Mouse (Mus musculus): ENCODE measurements at regions not wholly inside any gene's neighbourhood (a gene's known extent, or its start where the extent isn't known, plus 50 kb on each side); places are given as distances from the start of the nearest gene placed in this dataset.
"Not testable (repeated sequence)": the region's sequence is repeated elsewhere in the genome, so short reads cannot be mapped to it uniquely, and the experiment has no call there.

- Histone ChIP-seq H3K79me2 (ENCODE audit: control insufficient read depth, insufficient read depth) (no peaks in the 10 kb centered on the region), H3ac (ENCODE audit: control insufficient read depth, insufficient read length, low read depth) (no peak overlapping the region), H3K79me3 (ENCODE audit: low read depth) (no peaks in the 10 kb centered on the region), H3K27me3 (ENCODE audit: control insufficient read depth, insufficient read depth, insufficient read length) (no peaks in the 10 kb centered on the region), H3K36me3 (ENCODE audit: control insufficient read depth, insufficient read depth) (no peaks in the 10 kb centered on the region), H3K4me3 (ENCODE audit: insufficient read depth, poor library complexity, severe bottlenecking) (no peak overlapping the region)
- TF ChIP-seq CEBPB (IDR thresholded peaks at IDR 0.05; ENCODE audit: low read depth) (no peak), MYOG (IDR thresholded peaks at IDR 0.05; ENCODE audit: control insufficient read depth, extremely low read depth, insufficient read length) (no peak)
Measured at GRCm38 (mm10) chr6:53207781-53208180, 79.3 kb upstream of the Creb5 start.

- H3K27me3 ChIP-seq (ENCODE audit: control insufficient read depth, insufficient read depth, insufficient read length), result no peaks in the 10 kb centered on the region
- H3ac ChIP-seq (ENCODE audit: control insufficient read depth, insufficient read length, low read depth), result no peak overlapping the region
- H3K36me3 ChIP-seq (ENCODE audit: control insufficient read depth, insufficient read depth), result no peaks in the 10 kb centered on the region
- TF ChIP-seq CTCF (IDR thresholded peaks at IDR 0.05; ENCODE audit: control insufficient read depth, insufficient read depth, insufficient read length), result no peak
- no peak for TF ChIP-seq CEBPB (IDR thresholded peaks at IDR 0.05; ENCODE audit: low read depth)
- no peak for TF ChIP-seq MYOD1 (IDR thresholded peaks at IDR 0.05; ENCODE audit: control insufficient read depth, insufficient read length, low read depth)
- TF ChIP-seq MAX (IDR thresholded peaks at IDR 0.05), result no peak
- no peak for TF ChIP-seq USF1 (IDR thresholded peaks at IDR 0.05; ENCODE audit: low read depth)
- TF ChIP-seq FOSL1 (IDR thresholded peaks at IDR 0.05; ENCODE audit: insufficient read depth, low read length, poor library complexity, severe bottlenecking), result no peak
- no peak for TF ChIP-seq MYOG (IDR thresholded peaks at IDR 0.05; ENCODE audit: control insufficient read depth, extremely low read depth, insufficient read length)
- no peak overlapping the region for H3K4me3 ChIP-seq (ENCODE audit: insufficient read depth, poor library complexity, severe bottlenecking)
- no peaks in the 10 kb centered on the region for H3K79me3 ChIP-seq (ENCODE audit: low read depth)
- H3K79me2 ChIP-seq (ENCODE audit: control insufficient read depth, insufficient read depth), result no peaks in the 10 kb centered on the region
Measured at GRCm38 (mm10) chr6:53207361-53207760, 79.7 kb upstream of the Creb5 start.

- H3K79me2 ChIP-seq (ENCODE audit: control insufficient read depth, insufficient read depth), result no peaks in the 10 kb centered on the region
Measured at GRCm38 (mm10) chr6:53201281-53201956, 85.7 kb upstream of the Creb5 start.

GRCm38 (mm10) chr6:53199474-53199873, 87.6 kb upstream of the Creb5 start:
- H3K79me2 ChIP-seq (ENCODE audit: control insufficient read depth, insufficient read depth), result no peaks in the 10 kb centered on the region
- H3K36me3 ChIP-seq (ENCODE audit: control insufficient read depth, insufficient read depth), result no peaks in the 10 kb centered on the region
- H3K27me3 ChIP-seq (ENCODE audit: control insufficient read depth, insufficient read depth, insufficient read length), result no peaks in the 10 kb centered on the region
- H3K79me3 ChIP-seq (ENCODE audit: low read depth), result no peaks in the 10 kb centered on the region
- no peak overlapping the region for H3ac ChIP-seq (ENCODE audit: control insufficient read depth, insufficient read length, low read depth)
- TF ChIP-seq CEBPB (IDR thresholded peaks at IDR 0.05; ENCODE audit: low read depth) (no peak), MYOG (IDR thresholded peaks at IDR 0.05; ENCODE audit: control insufficient read depth, extremely low read depth, insufficient read length) (no peak), USF1 (IDR thresholded peaks at IDR 0.05; ENCODE audit: low read depth) (no peak), MAX (IDR thresholded peaks at IDR 0.05) (no peak), CTCF (IDR thresholded peaks at IDR 0.05; ENCODE audit: control insufficient read depth, insufficient read depth, insufficient read length) (no peak), FOSL1 (IDR thresholded peaks at IDR 0.05; ENCODE audit: insufficient read depth, low read length, poor library complexity, severe bottlenecking) (no peak), MYOD1 (IDR thresholded peaks at IDR 0.05; ENCODE audit: control insufficient read depth, insufficient read length, low read depth) (no peak)
- no peak overlapping the region for H3K4me3 ChIP-seq (ENCODE audit: insufficient read depth, poor library complexity, severe bottlenecking)

More at GRCm38 (mm10) chr6:53201281-53201956, 85.7 kb upstream of the Creb5 start:
- Histone ChIP-seq H3K27me3 (ENCODE audit: control insufficient read depth, insufficient read depth, insufficient read length) (no peaks in the 10 kb centered on the region), H3ac (ENCODE audit: control insufficient read depth, insufficient read length, low read depth) (no peak overlapping the region), H3K79me3 (ENCODE audit: low read depth) (no peaks in the 10 kb centered on the region), H3K36me3 (ENCODE audit: control insufficient read depth, insufficient read depth) (no peaks in the 10 kb centered on the region), H3K4me3 (ENCODE audit: insufficient read depth, poor library complexity, severe bottlenecking) (no peak overlapping the region)
- no peak for TF ChIP-seq MAX (IDR thresholded peaks at IDR 0.05)
- no peak for TF ChIP-seq CEBPB (IDR thresholded peaks at IDR 0.05; ENCODE audit: low read depth)
- no peak for TF ChIP-seq USF1 (IDR thresholded peaks at IDR 0.05; ENCODE audit: low read depth)
- TF ChIP-seq MYOG (IDR thresholded peaks at IDR 0.05; ENCODE audit: control insufficient read depth, extremely low read depth, insufficient read length), result no peak
- TF ChIP-seq MYOD1 (IDR thresholded peaks at IDR 0.05; ENCODE audit: control insufficient read depth, insufficient read length, low read depth), result no peak
- TF ChIP-seq CTCF (IDR thresholded peaks at IDR 0.05; ENCODE audit: control insufficient read depth, insufficient read depth, insufficient read length), result no peak
- no peak for TF ChIP-seq FOSL1 (IDR thresholded peaks at IDR 0.05; ENCODE audit: insufficient read depth, low read length, poor library complexity, severe bottlenecking)

GRCm38 (mm10) chr6:53182131-53182530, 104.9 kb upstream of the Creb5 start:
- H3K27me3 ChIP-seq (ENCODE audit: control insufficient read depth, insufficient read depth, insufficient read length); H3K36me3 ChIP-seq (ENCODE audit: control insufficient read depth, insufficient read depth); H3ac ChIP-seq (ENCODE audit: control insufficient read depth, insufficient read length, low read depth); H3K79me2 ChIP-seq (ENCODE audit: control insufficient read depth, insufficient read depth); H3K4me3 ChIP-seq (ENCODE audit: insufficient read depth, poor library complexity, severe bottlenecking); H3K79me3 ChIP-seq (ENCODE audit: low read depth): not testable (repeated sequence)

GRCm38 (mm10) chr6:53164423-53164841, 96.0 kb upstream of the Jazf1 start:
- H3K36me3 ChIP-seq (ENCODE audit: control insufficient read depth, insufficient read depth), result no peaks in the 10 kb centered on the region
- H3K79me2 ChIP-seq (ENCODE audit: control insufficient read depth, insufficient read depth), result no peaks in the 10 kb centered on the region
- H3ac ChIP-seq (ENCODE audit: control insufficient read depth, insufficient read length, low read depth), result no peak overlapping the region
- no peak for TF ChIP-seq CEBPB (IDR thresholded peaks at IDR 0.05; ENCODE audit: low read depth)
- no peak for TF ChIP-seq MYOG (IDR thresholded peaks at IDR 0.05; ENCODE audit: control insufficient read depth, extremely low read depth, insufficient read length)
- TF ChIP-seq USF1 (IDR thresholded peaks at IDR 0.05; ENCODE audit: low read depth), result no peak
- TF ChIP-seq MAX (IDR thresholded peaks at IDR 0.05), result no peak
- no peak for TF ChIP-seq FOSL1 (IDR thresholded peaks at IDR 0.05; ENCODE audit: insufficient read depth, low read length, poor library complexity, severe bottlenecking)
- TF ChIP-seq CTCF (IDR thresholded peaks at IDR 0.05; ENCODE audit: control insufficient read depth, insufficient read depth, insufficient read length), result no peak
- no peak for TF ChIP-seq MYOD1 (IDR thresholded peaks at IDR 0.05; ENCODE audit: control insufficient read depth, insufficient read length, low read depth)
- peaks cover 7% of the 10 kb centered on the region for H3K27me3 ChIP-seq (ENCODE audit: control insufficient read depth, insufficient read depth, insufficient read length)
- no peak overlapping the region for H3K4me3 ChIP-seq (ENCODE audit: insufficient read depth, poor library complexity, severe bottlenecking)
- H3K79me3 ChIP-seq (ENCODE audit: low read depth), result no peaks in the 10 kb centered on the region
